Mouse (Mus musculus) right cerebral cortex, postnatal 36 days (tissue): ENCODE results near the gene Cd3eap.

ENCODE experiments used
- DNase-seq, 2 experiments: peaks; one replicate each; pipeline ENCODE4 v3.0.0; 2022; ENCODE audit warnings: low spot score in 2 of 2, mixed read lengths in 1 of 2

Cd3eap gene

DNA sequence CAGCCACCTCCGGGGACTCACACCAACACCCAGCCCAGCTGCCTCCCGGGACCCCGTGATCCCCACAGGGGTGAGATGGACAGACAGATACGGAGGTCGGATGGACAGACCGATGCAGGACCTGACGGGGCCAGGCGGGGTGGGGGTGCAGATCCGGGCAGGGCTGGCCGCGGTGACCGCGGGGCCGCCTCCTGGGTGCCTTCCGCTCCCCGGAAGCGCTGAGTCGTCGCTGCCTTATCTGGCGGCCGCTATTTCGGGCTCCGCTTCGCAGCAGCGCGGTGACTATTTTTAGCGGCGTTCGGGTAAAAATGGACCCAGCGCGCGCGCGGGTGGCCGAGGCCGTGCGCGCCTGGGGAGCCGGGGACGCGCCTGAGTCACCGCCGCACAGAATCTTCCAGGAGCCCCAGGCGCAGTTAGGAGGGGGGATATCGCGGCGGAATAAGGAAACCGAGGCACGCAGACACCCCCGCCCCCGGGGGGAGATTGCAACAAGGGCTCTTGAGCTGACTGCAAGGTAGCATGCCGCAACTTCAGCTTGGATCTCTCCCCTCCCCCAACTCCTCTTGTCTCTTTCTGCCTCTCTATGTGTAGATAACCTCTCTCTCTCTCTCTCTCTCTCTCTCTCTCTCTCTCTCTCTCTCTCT lies 26.5 kb downstream of the Cd3eap start:
- peak; percentile 85 to 88 for DNase-seq

DNA sequence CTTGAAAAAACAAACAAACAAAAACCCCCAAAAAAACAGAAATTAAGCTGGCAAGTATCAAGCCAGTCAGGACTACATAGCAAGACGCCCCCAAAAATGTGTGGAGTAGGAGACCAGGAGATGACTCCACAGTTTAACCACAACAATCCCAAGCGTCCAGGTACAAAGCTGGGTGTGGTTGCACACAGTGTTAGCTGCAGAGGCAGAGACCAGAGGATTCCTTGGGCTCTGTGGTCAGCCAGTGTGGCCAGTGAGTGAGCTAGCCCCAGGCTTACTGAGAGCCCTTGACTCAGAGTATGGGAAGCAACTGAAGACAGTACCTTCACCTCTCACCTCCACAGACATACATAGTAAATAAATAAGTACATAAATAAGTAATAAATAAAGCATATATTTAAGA lies 27.4 kb downstream of the Cd3eap start:
- no peak for DNase-seq

DNA sequence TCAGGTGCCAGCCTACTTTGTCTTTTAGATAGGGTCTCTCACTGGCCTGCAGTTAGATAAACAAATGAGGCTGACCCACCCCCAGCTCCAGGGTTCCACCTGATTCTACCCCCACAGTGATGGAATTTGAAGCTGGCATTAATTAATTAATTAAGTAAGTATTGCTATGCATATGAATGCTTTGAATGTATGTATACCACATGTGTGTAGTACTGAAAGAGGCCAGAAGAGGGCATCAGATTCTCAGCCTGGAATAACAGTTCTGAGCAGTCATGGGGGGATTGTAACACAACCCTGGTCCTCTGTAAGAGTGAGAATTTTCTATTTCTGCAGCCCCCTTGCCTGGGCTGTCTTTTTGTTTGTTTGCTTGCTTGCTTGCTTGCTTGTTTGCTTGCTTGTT lies 30.9 kb downstream of the Cd3eap start:
- no peak for DNase-seq

DNA sequence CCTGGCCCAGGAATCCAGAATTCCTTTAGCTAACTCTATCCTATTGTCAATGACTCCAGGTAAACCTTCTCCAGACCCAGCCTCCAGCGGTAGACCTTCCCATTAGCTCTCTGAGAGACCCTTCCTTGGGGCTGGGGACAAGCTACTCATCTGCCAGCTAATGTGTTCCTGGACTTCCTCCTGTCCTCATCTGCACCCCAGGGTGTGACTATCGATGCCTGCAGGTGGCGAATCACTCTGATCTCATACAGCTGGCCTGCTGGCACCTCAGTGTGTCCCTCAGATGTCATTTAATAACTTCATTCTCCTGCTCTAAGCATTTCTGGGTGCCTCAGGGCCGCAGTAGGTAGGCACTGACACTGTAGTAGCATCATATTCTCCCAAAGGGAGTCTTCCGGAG lies 31.5 kb downstream of the Cd3eap start:
- DNase-seq, result no peak

DNA sequence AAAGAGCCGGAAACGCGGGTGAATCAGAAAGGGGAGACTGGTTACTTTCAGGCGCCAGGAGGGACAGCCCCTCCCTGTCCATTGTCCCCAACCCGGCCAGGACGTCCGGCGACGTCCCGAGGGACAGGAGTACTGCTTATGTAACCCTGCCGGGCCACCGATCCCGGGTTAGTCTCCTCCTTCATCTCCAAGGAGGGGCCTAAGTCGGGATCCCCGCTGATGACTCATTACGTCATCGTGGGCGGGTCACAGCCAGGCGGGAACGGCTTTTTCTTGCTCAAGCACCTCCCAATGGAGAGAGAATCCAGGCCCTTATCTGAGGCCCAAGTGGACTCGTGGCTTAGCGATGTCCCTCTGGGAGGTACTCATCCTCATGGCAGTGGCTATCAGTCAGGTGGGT lies 32.2 kb downstream of the Cd3eap start:
- DNase-seq, result peak; percentile 81 to 87

DNA sequence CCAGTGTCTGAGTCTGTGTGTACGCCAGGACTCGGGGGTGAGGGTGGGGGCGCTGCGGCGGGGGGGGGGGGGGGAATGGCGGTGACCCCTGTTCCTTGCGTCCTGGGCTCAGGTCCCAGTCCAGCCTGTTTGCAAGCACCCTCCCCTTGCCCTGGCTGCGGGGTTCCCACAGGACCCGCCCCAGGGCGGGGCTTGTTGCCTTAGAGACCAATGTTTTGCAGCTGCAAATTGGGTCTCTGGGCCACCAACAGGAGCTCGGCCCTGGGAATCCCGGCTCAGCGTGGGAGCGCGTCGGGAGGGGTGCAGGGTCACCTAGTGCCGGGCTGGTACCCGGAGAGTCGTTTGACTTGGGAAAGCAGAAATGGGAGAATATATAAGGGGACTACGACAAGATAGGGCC lies 32.9 kb downstream of the Cd3eap start:
- DNase-seq, result peak; percentile 67 to 69

DNA sequence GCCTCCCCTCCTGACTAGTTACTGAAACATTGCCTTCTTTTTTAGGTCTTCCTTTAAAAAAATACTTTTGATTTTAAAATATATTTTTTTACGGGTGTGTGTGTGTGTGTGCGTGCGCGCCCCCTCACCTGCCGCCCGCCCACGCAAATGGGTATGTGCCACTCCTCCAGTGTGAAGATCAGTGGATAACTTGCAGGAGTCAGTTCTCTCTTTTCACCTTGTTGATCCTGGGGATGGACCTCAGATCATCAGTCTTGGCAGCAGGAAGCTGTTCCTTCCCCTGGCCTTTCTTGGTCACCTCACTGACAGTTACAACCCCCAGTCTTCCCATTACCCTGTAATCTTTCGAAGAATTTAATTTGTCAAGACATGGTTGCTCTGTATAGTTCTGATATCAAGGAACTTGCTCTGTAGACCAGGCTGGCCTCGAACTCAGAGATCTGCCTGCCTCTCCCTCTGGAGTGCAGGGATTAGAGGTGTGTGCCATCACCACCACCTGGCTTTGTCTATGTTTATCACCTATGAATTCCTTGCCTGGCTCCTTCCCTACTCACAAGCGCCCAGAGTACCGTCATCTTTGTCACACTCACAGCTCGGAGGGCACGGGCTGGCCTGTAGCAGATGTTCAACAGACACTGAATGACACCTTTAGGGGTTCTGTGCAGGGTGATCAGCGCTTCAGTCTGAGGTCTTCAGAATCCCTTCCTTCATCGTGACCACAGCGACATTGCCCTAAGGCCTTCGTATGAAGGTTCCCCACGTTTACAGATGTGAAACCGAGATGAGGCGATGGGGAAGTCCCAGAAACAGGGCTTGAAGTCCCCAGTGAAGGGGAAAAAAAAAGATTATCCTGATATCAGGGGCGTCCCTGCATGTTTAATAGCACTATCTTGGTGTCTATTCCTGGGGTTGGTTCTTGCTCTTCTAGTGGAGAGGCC lies 33.8 kb downstream of the Cd3eap start:
- DNase-seq, result no peak

DNA sequence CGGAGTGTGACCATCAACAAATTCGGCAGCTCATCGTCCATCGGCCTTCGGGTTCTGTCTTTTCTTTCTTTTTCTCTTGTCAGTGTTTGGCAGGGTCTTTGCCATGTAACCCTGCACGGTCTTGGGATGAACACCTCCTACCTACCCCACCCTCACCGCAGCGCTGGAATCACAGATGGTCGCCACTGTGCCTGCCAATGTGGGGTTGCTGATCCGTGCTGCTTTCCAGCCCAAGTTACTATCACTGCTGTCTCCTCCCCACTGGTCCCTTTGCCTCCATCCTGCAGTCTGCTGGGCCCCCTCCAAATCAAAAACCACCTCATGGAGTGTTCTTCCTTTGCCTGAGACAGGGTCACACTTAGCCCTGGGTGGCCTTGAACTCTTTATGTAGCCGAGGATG lies 35.1 kb downstream of the Cd3eap start:
- no peak for DNase-seq

DNA sequence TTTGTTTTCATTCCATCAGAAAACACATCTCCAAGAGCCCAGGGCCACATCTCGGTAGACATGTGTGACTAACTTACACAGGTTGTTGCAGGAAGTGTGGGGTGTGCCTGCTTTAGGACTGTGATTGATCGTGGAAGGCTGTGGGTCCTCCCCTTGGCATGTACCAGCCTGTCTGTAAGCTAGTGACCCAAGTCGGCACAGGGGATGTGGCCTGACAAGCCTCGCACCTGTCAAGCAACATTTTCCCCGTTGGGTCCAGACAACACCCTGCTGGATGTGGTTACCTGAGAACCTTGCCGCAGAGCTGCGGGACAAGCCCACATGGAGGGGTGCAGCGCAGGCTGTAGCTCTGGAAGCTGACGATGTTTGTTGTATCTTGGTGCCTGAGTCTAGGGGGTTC lies 36.8 kb downstream of the Cd3eap start:
- no peak for DNase-seq

DNA sequence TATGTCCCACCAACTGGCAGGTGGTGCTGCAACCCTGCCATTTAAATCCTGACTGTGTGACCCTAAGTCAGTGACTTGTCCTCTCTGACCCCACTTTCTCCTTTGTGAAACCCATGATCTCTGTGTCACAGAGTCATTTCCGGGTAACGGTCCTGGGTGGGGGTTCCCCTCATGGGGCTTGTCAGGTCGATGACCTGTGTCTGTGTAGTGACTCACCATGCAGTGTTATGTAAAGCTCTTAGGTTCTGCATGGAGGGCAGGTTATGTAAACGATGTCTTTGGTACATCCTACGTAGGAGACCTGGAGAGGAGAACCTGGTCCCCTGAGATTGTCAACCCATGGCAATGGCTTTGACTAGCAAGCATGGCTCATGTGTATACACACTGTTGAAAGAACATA lies 37.8 kb downstream of the Cd3eap start:
- DNase-seq, result no peak

DNA sequence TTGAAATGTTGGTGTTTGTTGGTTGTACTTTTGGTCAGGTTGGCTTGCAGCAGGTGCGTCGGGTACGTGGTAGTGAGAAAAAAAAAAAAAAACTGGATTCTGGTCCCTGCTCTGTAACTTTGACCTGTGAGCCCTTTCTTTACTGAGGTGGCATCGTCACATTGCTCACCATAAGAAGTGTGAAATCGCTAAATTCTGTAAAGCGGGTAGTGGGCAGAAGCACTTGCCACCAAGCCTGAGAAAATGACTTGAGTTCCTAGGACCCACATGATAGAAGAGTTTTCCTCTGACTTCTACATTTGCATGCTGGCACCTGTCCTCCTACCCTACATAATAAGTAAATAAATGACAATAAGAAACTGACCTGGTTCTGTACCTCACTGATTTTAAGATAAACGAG lies 38.6 kb downstream of the Cd3eap start:
- DNase-seq, result no peak

DNA sequence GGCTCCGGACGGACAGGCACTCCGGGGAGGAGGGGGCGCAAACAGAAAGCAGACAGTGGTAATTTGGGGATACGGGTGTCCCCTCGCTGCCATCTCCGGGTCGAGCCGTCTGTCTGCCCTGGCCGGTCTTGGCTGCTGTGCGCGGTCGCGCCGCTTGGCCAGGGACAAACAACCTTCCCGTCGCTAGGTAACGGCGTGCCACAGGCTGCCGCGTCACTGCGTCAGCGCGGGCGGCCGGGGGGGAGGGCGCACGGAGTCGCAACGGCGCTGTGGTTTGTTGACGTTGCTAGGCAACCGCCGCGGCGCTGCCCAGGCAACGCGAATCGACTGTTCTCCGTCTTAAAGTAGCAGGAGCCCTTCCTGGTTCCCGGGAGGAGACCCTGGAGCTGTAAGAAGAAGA lies 39.4 kb downstream of the Cd3eap start:
- peak; percentile 95 for DNase-seq

DNA sequence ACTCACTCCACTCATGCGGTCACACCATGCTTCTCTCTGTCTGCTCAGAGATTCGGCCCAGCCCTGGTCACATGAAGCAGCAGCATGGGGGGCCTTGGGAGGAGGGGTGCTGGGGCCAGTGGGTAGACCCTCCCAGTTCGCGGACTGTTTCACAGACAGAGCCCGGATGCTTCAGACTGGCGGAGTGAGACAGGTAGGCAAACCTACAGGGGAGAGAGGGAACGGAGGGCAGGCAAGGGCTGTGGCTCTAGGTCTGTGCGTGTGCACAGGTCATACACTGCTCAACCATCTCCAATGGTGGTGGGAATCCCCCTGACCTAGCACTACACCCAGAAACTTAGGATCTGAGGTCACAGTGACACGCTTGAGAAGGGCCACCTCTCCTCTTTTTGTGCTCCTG lies 39.8 kb downstream of the Cd3eap start:
- no peak for DNase-seq

DNA sequence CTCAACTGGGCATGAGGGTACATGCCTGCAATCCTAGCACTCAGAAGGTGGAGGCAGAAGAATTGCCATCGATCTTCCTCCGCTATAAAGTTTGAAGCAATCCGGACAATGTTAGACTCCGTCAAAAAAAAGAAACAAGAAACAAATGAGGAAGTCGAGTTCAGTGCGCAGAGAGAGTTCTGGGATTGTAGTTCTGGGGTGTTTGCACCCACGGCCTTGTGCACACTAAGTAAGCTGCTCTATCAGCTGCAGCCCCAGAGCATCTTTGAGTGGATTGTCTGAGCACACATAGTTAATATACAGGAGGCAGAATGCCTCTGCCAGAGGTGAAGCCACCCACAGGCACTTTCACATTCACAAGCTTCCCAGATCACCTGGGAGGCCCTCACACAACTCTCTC lies 40.6 kb downstream of the Cd3eap start:
- DNase-seq, result no peak

DNA sequence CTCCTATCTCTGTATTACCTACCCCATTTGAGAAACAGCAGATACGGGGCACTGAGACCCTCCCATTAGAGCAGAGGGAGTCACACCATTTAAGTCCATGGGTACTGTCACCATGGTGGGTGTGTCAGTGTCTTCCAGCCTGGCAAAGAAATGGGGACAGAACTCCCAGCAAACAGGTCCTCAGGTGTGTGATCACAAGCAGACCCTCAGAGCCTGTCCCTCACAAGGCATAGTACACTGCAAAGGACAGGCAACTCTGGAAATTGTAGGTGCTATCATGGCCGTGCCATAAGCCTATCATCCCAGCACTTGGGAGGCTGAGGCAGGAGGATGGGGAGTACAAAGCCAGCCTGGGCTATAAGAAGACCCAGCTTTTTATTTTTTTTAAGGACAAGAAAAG lies 41.1 kb downstream of the Cd3eap start:
- no peak for DNase-seq

DNA sequence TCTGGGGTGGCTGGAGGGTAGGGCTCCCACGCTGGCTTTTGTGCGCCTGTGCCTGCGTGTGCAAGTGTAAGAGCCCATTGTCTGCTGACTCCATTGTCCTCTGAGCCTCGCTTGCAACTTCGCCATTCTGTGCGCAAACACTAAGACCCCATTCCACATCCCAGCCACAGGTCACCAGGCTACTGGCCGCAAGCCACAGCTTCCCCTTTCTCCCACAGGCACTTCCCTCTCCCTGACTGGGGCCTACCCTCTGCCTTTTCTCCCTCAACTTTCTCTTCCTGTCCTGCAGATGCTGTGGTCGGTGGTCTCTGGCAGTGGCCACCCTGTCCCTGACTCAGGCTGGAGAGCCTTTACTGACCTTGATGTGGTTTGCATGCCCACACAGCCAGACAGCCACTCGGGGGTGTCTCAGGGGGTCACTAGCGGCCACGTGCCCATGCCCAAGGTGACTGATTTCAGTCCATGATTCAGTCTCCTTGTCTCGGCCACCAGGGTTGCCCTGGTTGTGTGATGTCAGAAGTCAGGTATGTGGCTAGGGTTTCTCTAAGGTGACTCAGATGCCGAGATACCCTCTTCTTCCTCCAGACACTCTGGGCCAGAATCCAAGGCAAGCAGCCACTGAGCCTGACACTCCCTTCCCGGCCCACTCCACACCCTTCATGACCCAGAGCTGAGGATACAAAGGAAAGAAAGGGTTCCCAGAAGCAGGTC lies 42.7 kb downstream of the Cd3eap start:
- DNase-seq, result no peak

DNA sequence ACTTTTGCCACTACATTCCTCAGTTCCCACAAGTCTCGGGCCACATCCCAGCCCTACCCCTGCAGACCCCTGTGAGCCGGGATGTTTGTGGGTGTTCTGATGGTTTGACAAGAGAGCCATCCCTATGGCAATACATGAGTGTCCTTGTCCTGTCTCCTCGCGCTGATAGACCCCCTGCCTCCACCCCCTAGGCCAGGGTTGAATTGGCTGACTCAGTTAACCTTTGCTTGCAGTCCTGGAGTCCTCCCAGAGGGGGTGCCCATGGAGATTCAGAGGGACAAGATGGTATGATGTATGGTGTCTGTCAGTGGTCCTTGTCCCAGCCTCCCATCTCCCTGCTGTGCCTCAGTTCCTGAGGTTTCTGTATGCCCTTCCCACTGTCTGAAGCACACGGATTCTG lies 45.2 kb downstream of the Cd3eap start:
- no peak for DNase-seq

DNA sequence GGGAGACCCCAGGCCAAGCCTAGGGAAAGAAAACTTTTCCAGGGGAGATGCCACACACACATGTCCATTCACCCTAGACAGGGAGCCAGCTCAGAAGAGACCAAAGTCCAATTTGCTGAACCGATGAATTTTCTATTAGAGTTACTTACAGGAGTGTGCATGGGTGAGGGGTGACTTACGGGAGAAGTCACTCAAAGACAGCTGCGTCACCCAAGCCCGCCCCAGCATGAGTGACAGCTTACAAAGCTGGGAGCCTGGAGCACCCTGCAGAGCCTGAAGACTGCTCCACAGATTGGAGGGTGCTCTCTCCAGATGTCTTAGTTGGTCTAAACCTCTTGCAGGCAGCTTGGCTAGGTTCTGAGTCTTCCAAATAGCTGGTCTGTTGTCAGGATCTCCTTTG lies 47.3 kb downstream of the Cd3eap start:
- DNase-seq, result no peak

DNA sequence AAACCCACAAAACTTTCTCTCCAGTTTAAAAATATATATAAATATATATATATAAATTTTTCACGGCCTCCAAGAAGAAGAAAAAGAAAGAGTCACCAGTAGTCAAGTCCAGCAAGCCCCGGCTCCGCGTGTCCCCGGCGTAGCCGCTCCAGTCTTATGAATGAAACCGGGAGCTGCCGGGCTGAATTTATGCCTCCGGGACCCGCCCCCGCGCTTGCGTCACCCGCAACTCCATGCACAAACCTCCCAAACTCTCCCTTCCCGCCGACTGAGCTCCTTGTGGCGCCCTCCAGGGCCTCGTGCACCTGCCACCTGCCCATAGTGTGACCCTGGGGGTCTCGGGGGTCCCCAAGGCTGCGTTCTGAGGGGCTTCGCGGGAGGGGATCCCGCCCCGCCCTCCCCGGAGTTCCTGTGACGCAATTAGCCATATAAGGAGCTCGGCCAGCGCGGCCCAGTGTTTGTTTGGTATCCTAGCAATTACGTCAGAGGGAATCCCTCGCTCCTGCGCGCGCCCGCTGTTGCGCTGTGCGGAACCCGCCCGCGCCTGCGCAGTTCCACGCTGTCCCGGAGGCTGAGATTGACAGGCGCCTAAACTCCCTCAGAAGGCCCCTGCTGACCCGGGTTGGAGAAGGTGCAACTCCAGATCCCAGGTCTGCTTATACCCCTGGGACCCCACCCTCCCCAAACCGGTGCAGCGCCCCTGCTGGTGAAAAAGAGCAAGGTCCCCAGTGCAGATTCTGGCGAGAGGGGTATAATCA lies 49.2 kb downstream of the Cd3eap start, which contains the start of gene Fosb:
TSS of gene Fosb (minus strand) at position 168 of the 758 bp plus-strand sequence.
- peak; percentile 94 to 95 for DNase-seq

DNA sequence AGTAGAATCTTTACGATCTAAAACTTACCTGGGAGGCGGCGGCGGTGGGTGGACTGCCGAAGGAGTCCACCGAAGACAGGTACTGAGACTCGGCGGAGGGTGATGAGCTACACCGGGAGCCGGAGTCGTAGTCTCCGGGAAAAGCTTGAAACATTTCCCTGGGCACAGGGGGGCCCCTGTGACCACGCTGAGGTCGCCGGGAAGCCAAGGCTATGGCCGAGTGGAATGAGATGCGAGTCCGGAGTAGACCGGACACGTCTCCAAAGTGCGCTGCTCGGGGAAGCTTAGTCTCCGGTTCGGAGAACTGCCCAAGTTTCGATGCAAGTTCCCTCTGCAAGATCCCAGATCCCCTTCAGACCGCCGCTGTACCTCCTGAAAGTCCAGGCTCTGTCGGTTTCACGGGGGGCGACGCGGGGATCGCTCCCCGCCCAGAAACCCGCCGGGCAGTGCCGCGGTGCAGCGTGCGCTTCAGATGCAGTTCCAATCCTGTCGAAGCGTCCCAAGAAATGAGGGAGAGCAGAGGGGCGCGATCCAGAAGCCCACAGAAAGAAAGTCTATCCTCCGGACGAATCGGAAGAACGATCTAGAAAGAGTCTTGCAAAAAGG lies 49.9 kb downstream of the Cd3eap start:
- DNase-seq, result no peak
